Mouse (Mus musculus): ENCODE results near the gene Lztfl1.
"Not testable (repeated sequence)": the region's sequence is repeated elsewhere in the genome, so short reads cannot be mapped to it uniquely, and the experiment has no call there.

Lztfl1 gene

DNA sequence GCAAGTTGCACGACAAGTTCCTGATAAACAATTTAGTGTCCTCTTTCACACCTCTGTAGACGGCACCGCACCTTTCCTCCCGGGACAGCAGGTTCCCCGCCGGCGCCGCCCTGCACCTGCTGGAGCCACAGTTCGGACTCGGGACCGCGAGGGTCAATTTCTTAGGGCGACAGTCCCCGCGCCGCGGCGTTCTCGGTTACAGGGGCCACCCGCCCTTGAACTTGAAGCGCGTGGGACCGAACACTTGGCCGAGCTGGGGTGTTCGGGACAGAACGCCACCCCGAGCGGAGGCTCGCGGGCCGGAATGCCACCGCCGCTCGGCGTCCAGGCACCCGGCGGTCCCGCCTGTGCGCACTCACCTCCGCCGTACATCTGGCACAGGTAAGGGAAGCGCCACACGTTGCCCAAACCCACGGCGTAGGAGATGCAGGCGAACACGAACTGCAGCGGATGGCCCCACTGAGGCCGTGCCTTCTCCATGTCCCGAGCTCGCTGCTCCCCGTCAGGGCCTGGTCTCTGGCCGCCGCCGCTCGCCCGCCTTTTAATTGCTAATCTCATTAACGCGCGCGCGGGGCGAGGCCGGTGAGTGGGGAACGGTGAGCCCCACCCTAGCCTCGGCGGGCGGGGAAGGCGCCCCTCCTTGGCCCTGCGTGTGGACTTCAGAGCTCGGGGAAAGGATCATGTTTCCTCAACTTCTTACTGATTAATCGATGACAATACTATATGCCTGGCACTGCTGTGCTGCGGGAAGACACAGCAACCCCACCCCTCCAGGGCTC is 39.0 kb downstream of the Lztfl1 start, which contains the start of the genes Ccr9 and Slc6a20a:
Gene Ccr9, plus strand, starts transcription at position 113 of the 779 bp plus-strand sequence.
Gene Slc6a20a, minus strand, starts transcription at position 559 of the 779 bp plus-strand sequence.
- no peak for DNase-seq

DNA sequence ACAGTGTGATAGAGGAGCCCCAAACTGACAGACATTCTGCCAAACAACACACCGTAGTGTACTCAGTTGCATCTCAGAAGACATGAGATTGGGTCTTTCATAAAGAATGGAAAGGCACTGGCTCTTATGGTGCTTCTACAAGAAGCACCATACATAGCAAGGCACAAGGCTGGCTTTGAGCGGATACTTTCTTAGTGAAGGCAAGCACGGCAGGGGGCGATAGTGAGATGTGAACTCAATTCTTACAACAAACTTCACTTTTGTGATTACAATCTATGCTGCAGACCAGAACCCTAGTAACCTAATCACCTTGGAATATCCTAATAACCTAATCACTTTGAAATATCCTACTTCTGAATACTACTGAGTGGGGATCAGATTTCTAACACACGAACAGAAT is 51.9 kb downstream of the Lztfl1 start:
- DNase-seq = peak; percentile 15

GRCm38 (mm10) chr9:123659986-123660676 is 57.4 kb downstream of the Lztfl1 start:
- not testable (repeated sequence) for DNase-seq

DNA sequence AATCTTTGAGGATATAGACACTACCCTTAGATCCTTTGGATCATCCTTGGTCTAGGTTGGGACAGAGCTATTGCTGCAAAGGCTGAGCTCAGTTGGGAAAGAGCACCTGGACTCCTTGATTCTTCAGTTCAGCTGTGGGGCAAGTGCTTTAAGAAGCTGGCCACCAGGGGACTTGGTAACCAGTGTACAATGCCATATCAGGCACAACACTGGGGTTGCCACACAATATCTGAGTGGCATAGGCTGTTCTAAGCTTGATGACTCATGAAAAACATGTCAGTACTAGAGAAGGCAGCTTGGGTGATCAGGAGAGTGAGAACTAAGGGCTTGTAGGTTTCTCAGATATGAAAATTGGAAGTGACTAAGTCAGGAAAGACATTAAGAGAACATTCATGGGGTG is 58.5 kb downstream of the Lztfl1 start:
- DNase-seq = no peak

GRCm38 (mm10) chr9:123657457-123657856 is 60.0 kb downstream of the Lztfl1 start:
- DNase-seq = no peak

- no peak for DNase-seq
Measured at GRCm38 (mm10) chr9:123651369-123651768, 66.1 kb downstream of the Lztfl1 start.

DNA sequence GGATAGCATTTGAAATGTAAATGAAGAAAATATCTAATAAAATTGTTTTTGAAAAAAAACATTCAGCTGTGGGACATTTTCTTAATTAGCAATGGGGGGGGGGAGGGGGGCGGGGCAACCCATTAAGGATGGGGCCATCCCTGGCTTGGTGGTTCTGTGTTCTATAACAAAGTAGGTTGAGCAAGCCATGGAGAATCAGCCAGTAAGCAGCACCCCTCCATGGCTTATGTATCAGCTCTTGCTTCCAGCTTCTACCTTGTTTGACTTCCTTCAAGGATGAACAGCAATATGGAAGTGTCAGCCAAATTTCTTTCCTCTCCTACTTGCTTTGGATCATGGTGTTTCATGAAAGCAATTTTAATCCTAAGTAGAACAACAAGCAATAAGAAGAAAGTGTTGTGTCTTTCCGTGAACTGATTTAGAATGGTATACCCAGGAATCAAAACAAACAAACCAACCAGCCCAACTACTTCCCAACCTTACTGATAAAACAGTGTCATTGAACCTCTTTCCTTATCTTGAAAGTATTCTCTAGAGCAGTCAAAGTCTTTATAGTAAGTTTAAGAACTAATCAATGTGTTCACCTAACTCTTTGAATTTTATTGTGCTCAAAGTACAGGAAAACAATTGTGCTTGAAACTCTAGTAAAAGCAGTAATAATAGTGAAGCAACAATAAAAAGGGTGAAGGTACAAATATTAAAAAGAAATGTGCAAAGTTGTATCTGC is 67.5 kb downstream of the Lztfl1 start:
- no peak for DNase-seq

All from right cerebral cortex, adult 18-20 months (tissue).